Mouse (Mus musculus): ENCODE data around the gene Gm14444.
"Not testable (repeated sequence)": the region's sequence is repeated elsewhere in the genome, so short reads cannot be mapped to it uniquely, and the experiment has no call there.

- not testable (repeated sequence) for TF ChIP-seq EP300, CTCF (IDR thresholded peaks at IDR 0.05; ENCODE audit: low read depth)
Measured at GRCm38 (mm10) chr2:175010022-175010421, at the start of gene Gm14444.

All from liver, embryonic 14.5 days (tissue).